Mouse (Mus musculus): Measurements from ENCODE around the gene Ptprf. TPM values are rescaled to one million over a fixed set of nuclear protein-coding genes. Genes with fewer than 3 reads are reported as not detected.

The Ptprf gene
- polyA plus RNA-seq, 1 experiment from 2014 or later, result 79.7 TPM

DNA sequence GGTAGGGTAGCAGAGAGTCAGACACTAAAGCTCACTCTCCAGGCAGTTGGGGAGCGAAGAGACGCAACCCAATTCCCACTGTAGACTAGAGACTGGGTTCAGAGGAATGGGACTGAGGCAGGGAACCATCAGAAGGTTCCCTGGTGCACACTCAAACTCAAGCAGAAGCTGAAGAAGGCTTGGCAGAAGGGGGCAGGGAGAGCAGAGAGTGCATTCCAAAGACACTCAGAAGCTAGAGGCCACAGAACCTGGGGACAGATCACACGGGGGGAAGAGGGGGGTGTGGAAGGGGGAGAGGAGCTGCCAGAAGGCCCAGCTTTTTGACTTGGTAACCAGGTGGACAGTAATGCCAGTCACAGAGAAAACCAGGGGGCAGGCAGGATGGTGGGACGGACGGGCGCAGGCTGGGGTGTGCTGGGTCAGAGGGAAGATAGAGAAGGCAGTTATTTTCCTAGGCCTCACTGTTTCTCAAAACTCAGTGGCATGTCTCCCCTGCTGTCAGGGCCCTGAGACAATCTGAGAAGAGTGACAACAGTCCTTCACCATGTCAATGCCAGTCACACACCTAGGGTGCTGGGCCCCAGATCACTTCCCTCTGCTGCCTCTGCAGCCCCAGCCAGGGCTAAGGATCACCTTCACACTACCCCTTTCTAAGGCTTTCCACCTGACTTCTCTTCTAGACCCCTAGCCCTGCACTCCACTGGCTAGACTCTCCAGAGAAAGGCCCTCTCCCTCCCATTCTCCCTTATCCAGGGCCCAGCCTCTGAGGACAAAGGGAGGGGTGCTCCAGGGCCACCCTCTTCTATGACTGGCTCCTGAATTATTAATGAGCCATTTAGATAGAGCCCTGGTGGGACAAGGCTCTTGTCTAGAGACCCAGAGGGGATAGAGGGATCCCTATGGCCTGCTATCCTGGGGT lies 15.3 kb downstream of the Ptprf start:
- Histone ChIP-seq H3K27me3 (ENCODE audit: control insufficient read depth, insufficient read depth, low read depth, low read length) (no peaks in the 10 kb centered on the region), H3K4me1 (replicated peaks; ENCODE audit: control insufficient read depth, insufficient read depth, low read length) (peaks cover 73% of the 10 kb centered on the region), H3K4me3 (ENCODE audit: low read length) (no peak overlapping the region), H3K36me3 (ENCODE audit: control insufficient read depth, insufficient read depth, low read length) (peaks cover 3% of the 10 kb centered on the region; the same call in 1 of the 2 replicates), H3K4me2 (ENCODE audit: low read depth, low read length) (0 out of 2 replicates have a peak overlapping the region, but pooled peaks have one; percentile 13), H3K9me3 (ENCODE audit: control insufficient read depth, low read length) (no peaks in the 10 kb centered on the region; the same call in 1 of the 2 replicates), H3K9ac (ENCODE audit: low read length) (peak overlapping the region; percentile 49), H3K27ac (ENCODE audit: low read length) (peak overlapping the region; percentile 97)
- ATAC-seq (ENCODE audit: low read depth), result peak; percentile 18; the same call in 1 of the 2 replicates
- 57% methylated on average over 6 of the region's 6 CpGs for WGBS

DNA sequence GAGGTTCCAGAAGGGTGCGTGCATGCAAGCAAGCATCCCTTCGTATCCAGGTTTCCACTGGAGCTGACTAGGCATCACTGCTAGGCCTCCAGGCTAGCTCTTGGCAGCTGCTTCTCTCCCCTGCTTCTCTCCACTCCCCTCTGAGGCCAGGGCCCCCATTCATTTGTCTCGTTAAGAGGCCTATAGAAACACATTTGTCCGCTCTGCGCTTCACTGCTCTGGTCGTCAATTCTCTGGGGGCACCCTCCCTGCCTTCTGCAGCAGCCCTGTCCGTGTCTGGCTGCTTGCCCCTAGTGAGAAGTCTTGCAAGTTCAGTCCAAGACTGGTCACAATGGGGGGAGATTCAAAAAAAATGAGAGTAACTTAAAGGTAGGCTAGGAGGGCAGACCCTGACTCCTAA lies 16.7 kb downstream of the Ptprf start:
- Histone ChIP-seq H3K27ac (ENCODE audit: low read length) (peak overlapping the region; percentile 97), H3K4me2 (ENCODE audit: low read depth, low read length) (no peak overlapping the region), H3K27me3 (ENCODE audit: control insufficient read depth, insufficient read depth, low read depth, low read length) (no peaks in the 10 kb centered on the region), H3K36me3 (ENCODE audit: control insufficient read depth, insufficient read depth, low read length) (peaks cover 5% of the 10 kb centered on the region; the same call in 1 of the 2 replicates), H3K9me3 (ENCODE audit: control insufficient read depth, low read length) (no peaks in the 10 kb centered on the region; the same call in 1 of the 2 replicates), H3K4me3 (ENCODE audit: low read length) (no peak overlapping the region), H3K4me1 (replicated peaks; ENCODE audit: control insufficient read depth, insufficient read depth, low read length) (peaks cover 80% of the 10 kb centered on the region), H3K9ac (ENCODE audit: low read length) (0 out of 2 replicates have a peak overlapping the region, but pooled peaks have one; percentile 1)
- no peak for ATAC-seq (ENCODE audit: low read depth)
- WGBS, result 50% methylated on average over 7 of the region's 7 CpGs

- Histone ChIP-seq H3K27ac (ENCODE audit: low read length) (peak overlapping the region; percentile 97), H3K4me2 (ENCODE audit: low read depth, low read length) (no peak overlapping the region), H3K27me3 (ENCODE audit: control insufficient read depth, insufficient read depth, low read depth, low read length) (no peaks in the 10 kb centered on the region), H3K4me1 (replicated peaks; ENCODE audit: control insufficient read depth, insufficient read depth, low read length) (peaks cover 85% of the 10 kb centered on the region), H3K4me3 (ENCODE audit: low read length) (no peak overlapping the region), H3K9me3 (ENCODE audit: control insufficient read depth, low read length) (no peaks in the 10 kb centered on the region; the same call in 1 of the 2 replicates), H3K36me3 (ENCODE audit: control insufficient read depth, insufficient read depth, low read length) (peaks cover 5% of the 10 kb centered on the region; the same call in 1 of the 2 replicates), H3K9ac (ENCODE audit: low read length) (no peak overlapping the region)
- ATAC-seq (ENCODE audit: low read depth), result no peak
- 60% methylated on average over 8 of the region's 8 CpGs for WGBS
These were observed 17.2 kb downstream of the Ptprf start for GRCm38 (mm10) chr4:118273998-118274397.

- peaks cover 7% of the 10 kb centered on the region; the same call in 1 of the 2 replicates for H3K36me3 ChIP-seq (ENCODE audit: control insufficient read depth, insufficient read depth, low read length)
- H3K27ac ChIP-seq (ENCODE audit: low read length), result peak overlapping the region; percentile 97
- peak overlapping the region; percentile 44; the same call in 1 of the 2 replicates for H3K9ac ChIP-seq (ENCODE audit: low read length)
- peaks cover 90% of the 10 kb centered on the region for H3K4me1 ChIP-seq (replicated peaks; ENCODE audit: control insufficient read depth, insufficient read depth, low read length)
- H3K27me3 ChIP-seq (ENCODE audit: control insufficient read depth, insufficient read depth, low read depth, low read length), result no peaks in the 10 kb centered on the region
- H3K9me3 ChIP-seq (ENCODE audit: control insufficient read depth, low read length), result no peaks in the 10 kb centered on the region; the same call in 1 of the 2 replicates
- H3K4me3 ChIP-seq (ENCODE audit: low read length), result no peak overlapping the region
- no peak overlapping the region for H3K4me2 ChIP-seq (ENCODE audit: low read depth, low read length)
- peak; percentile 35 for ATAC-seq (ENCODE audit: low read depth)
- WGBS, result 39% methylated on average over 5 of the region's 5 CpGs
These were observed 17.7 kb downstream of the Ptprf start for GRCm38 (mm10) chr4:118273545-118273944.

DNA sequence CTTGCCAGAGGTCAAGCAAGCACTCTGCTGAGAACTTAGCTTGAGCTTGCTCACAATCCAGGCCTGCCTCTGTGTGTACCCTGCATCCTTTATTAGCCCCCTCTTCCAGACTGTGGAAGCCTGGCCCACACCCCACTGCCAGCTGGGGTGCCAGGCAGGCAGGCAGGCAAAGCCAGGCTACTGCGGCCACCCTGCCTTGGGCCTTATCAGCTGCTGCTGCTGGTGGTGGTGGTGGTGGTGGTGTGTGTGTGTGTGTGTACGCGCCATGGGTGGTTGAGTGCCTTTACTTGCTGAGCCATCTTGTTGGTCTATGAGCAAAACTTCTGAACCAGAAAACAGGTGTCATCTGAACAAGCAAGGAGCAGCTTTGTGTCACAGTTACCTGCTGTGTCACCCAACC lies 18.3 kb downstream of the Ptprf start:
- Histone ChIP-seq H3K27ac (ENCODE audit: low read length) (peak overlapping the region; percentile 97), H3K4me2 (ENCODE audit: low read depth, low read length) (peak overlapping the region; percentile 18; the same call in 1 of the 2 replicates), H3K4me1 (replicated peaks; ENCODE audit: control insufficient read depth, insufficient read depth, low read length) (peaks cover 86% of the 10 kb centered on the region), H3K36me3 (ENCODE audit: control insufficient read depth, insufficient read depth, low read length) (peaks cover 7% of the 10 kb centered on the region; the same call in 1 of the 2 replicates), H3K9ac (ENCODE audit: low read length) (peak overlapping the region; percentile 44), H3K9me3 (ENCODE audit: control insufficient read depth, low read length) (no peaks in the 10 kb centered on the region; the same call in 1 of the 2 replicates), H3K27me3 (ENCODE audit: control insufficient read depth, insufficient read depth, low read depth, low read length) (no peaks in the 10 kb centered on the region), H3K4me3 (ENCODE audit: low read length) (no peak overlapping the region)
- WGBS, result 64% methylated on average over 3 of the region's 3 CpGs
- no peak for ATAC-seq (ENCODE audit: low read depth)

- H3K4me2 ChIP-seq (ENCODE audit: low read depth, low read length), result peak overlapping the region; percentile 18; the same call in 1 of the 2 replicates
- H3K36me3 ChIP-seq (ENCODE audit: control insufficient read depth, insufficient read depth, low read length), result peaks cover 7% of the 10 kb centered on the region; the same call in 1 of the 2 replicates
- no peak overlapping the region for H3K4me3 ChIP-seq (ENCODE audit: low read length)
- H3K27me3 ChIP-seq (ENCODE audit: control insufficient read depth, insufficient read depth, low read depth, low read length), result no peaks in the 10 kb centered on the region
- H3K9ac ChIP-seq (ENCODE audit: low read length), result peak overlapping the region; percentile 47; the same call in 1 of the 2 replicates
- peaks cover 80% of the 10 kb centered on the region for H3K4me1 ChIP-seq (replicated peaks; ENCODE audit: control insufficient read depth, insufficient read depth, low read length)
- 43% methylated on average over 5 of the region's 5 CpGs for WGBS
- peak; percentile 70 for ATAC-seq (ENCODE audit: low read depth)
- peak overlapping the region; percentile 98 for H3K27ac ChIP-seq (ENCODE audit: low read length)
- no peaks in the 10 kb centered on the region; the same call in 1 of the 2 replicates for H3K9me3 ChIP-seq (ENCODE audit: control insufficient read depth, low read length)
These were observed 18.9 kb downstream of the Ptprf start for GRCm38 (mm10) chr4:118272258-118272657.

DNA sequence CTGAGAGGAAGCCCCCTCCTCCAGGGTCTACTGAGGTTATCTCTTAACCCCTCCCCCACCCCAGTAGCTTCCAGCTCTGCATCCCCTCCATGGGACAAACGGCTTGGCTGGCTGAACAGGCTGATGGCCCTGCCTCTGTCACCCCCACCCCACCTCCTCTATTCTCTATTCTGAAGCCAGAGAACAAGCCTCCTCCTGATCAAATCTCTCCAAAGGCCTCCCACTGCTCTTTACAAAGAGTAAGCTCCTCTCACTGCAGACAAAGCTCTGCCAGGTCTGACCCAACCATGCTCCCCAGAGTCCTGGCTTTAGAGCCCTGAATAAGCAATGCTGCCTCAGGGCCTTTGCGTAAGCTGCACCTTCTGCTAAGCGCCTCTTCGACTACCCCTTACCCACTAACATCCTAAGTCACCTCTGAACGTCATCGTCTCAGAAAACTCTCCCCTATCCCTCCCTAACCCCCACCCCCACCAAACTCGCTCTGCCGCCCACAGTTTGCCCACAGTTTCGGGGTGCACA lies 19.6 kb downstream of the Ptprf start:
- H3K4me2 ChIP-seq (ENCODE audit: low read depth, low read length), result peak overlapping the region; percentile 31

DNA sequence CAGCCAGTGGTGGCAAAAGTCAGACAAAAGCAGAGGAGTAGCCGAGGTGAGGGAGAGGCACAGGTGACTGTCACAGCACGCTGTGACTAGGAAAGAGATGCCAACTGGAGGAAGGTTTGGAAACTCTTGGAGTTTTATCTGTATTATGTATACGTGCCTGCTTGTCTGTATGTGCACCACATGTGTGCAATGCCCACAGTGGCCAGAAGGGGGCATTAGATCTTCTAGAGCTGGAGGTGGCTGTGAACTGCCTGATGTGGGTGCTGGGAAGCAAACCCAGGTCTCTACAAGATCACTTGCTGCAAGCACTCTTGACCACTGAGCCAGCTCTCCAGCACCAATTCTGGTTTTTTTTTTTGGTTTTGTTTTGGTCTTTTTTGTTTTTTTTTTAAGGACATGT lies 20.5 kb downstream of the Ptprf start:
- ATAC-seq (ENCODE audit: low read depth), result no peak
- Histone ChIP-seq H3K36me3 (ENCODE audit: control insufficient read depth, insufficient read depth, low read length) (peaks cover 12% of the 10 kb centered on the region; the same call in 1 of the 2 replicates), H3K4me3 (ENCODE audit: low read length) (no peak overlapping the region), H3K4me1 (replicated peaks; ENCODE audit: control insufficient read depth, insufficient read depth, low read length) (peaks cover 71% of the 10 kb centered on the region), H3K9ac (ENCODE audit: low read length) (no peak overlapping the region; the same call in 1 of the 2 replicates), H3K9me3 (ENCODE audit: control insufficient read depth, low read length) (no peaks in the 10 kb centered on the region; the same call in 1 of the 2 replicates), H3K4me2 (ENCODE audit: low read depth, low read length) (no peak overlapping the region), H3K27ac (ENCODE audit: low read length) (peak overlapping the region; percentile 98), H3K27me3 (ENCODE audit: control insufficient read depth, insufficient read depth, low read depth, low read length) (no peaks in the 10 kb centered on the region)
- WGBS, result 90% methylated on average over 3 of the region's 3 CpGs

More for the DNA sequence above, 19.6 kb downstream of the Ptprf start:
- Histone ChIP-seq H3K27me3 (ENCODE audit: control insufficient read depth, insufficient read depth, low read depth, low read length) (no peaks in the 10 kb centered on the region), H3K36me3 (ENCODE audit: control insufficient read depth, insufficient read depth, low read length) (peaks cover 12% of the 10 kb centered on the region; the same call in 1 of the 2 replicates), H3K4me3 (ENCODE audit: low read length) (no peak overlapping the region), H3K9me3 (ENCODE audit: control insufficient read depth, low read length) (no peaks in the 10 kb centered on the region; the same call in 1 of the 2 replicates), H3K9ac (ENCODE audit: low read length) (peak overlapping the region; percentile 47), H3K27ac (ENCODE audit: low read length) (peak overlapping the region; percentile 98), H3K4me1 (replicated peaks; ENCODE audit: control insufficient read depth, insufficient read depth, low read length) (peaks cover 73% of the 10 kb centered on the region)
- no peak for ATAC-seq (ENCODE audit: low read depth)
- WGBS, result 68% methylated on average over 9 of the region's 9 CpGs
